Mouse (Mus musculus) B cell, adult 62 days (primary cell): Measurements from ENCODE around the gene Snrnp27. TPM values are rescaled to one million over a fixed set of nuclear protein-coding genes. Genes with fewer than 3 reads are reported as not detected.

Experiments used
- total RNA-seq: library from RNA; stranded (reverse); gene quantifications from 4 replicates; pipeline ENCODE4 v1.2.4, GENCODE M21; 2023

Snrnp27 gene
- 29.8 to 41.1 TPM (median 40.6 TPM) in 4 replicates for total RNA-seq

GRCm38 (mm10) chr6:86683872-86684654 lies at the start of gene Snrnp27:
Snrnp27 (minus strand) TSS chr6:86684522.

GRCm38 (mm10) chr6:86733183-86733876 lies 49.0 kb upstream of the Snrnp27 start, which contains the start of gene Gmcl1:
Gmcl1 (minus strand) TSS chr6:86733383.

GRCm38 (mm10) chr6:86668580-86669239 lies 15.6 kb downstream of the Snrnp27 start, which contains the start of gene Mxd1:
Mxd1 (minus strand) TSS chr6:86669161.

GRCm38 (mm10) chr6:86627946-86628345 lies 56.4 kb downstream of the Snrnp27 start, which contains the start of gene Asprv1:
Asprv1 (plus strand) TSS chr6:86628164.

Other genes starting within 250 kb of the Snrnp27 start
- 50.1 to 61.7 TPM (median 57.0 TPM) in 4 replicates for gene C87436, start 246.1 kb downstream of the Snrnp27 start, total RNA-seq
- gene Pcbp1, start 158.2 kb downstream of the Snrnp27 start, total RNA-seq = 197 to 202 TPM (median 201 TPM) in 4 replicates
- not detected in 4 replicates for gene Asprv1, start 56.4 kb downstream of the Snrnp27 start, total RNA-seq
- 18.2 to 26.1 TPM (median 21.1 TPM) in 4 replicates for gene Mxd1, start 15.4 kb downstream of the Snrnp27 start, total RNA-seq
- 26.9 to 30.9 TPM (median 30.6 TPM) in 4 replicates for gene Gmcl1, start 48.9 kb upstream of the Snrnp27 start, total RNA-seq
- gene Anxa4, start 109.1 kb upstream of the Snrnp27 start, total RNA-seq = 8.3 to 10.4 TPM (median 9.0 TPM) in 4 replicates
- 72.8 to 93.4 TPM (median 82.7 TPM) in 4 replicates for gene Aak1, start 165.0 kb upstream of the Snrnp27 start, total RNA-seq